15 mouse cellular contexts compared by ENCODE assay signal in the genomic region with DNA sequence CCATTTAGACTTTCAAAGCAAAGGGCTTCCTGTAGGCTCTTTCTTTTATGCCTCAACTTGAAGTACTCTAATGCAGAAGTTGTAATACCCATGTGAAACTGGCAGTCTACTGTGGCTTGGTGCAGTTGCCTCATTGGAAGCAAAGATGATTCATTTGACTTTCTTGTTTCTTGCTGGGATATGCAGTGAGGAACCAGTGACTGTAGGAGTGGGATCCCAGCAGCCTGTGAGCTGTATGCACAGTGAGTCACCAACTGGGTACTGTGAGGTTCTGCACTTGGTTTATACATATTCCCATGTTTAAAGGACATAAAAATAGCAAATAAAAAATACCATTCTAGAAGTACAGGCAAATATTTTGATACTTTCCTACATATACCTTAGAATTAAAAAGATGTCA.
"Had no signal": no experiment of that assay in that cellular context is flagged by ENCODE, and none has a peak within 500 bp of the region (broad histone marks: within the 10 kb centered on the region; RNA-seq: fewer than 3 reads in every experiment).

No protein-coding gene starts in this region.

- H3K4me3 ChIP-seq: layer of hippocampus, adult 2 months; limb, embryonic 13.5 days; midbrain, embryonic 13.5 days; neural tube, embryonic 15.5 days had no signal

- ATAC-seq: lung, postnatal 0 days; midbrain, embryonic 13.5 days had no signal

- H3K36me3 ChIP-seq: limb, embryonic 13.5 days; midbrain, embryonic 13.5 days; neural tube, embryonic 15.5 days had no signal

- H3K4me1 ChIP-seq: midbrain, embryonic 13.5 days; neural tube, embryonic 15.5 days had no signal

- H3K4me2 ChIP-seq: limb, embryonic 13.5 days; midbrain, embryonic 13.5 days; neural tube, embryonic 15.5 days had no signal

- H3K27me3 ChIP-seq: limb, embryonic 13.5 days; midbrain, embryonic 13.5 days; neural tube, embryonic 15.5 days had no signal

- H3K27ac ChIP-seq: layer of hippocampus, adult 2 months; limb, embryonic 13.5 days; liver, embryonic 14.5 days; midbrain, embryonic 13.5 days; neural tube, embryonic 15.5 days had no signal

- H3K9ac ChIP-seq: limb, embryonic 13.5 days; liver, embryonic 14.5 days; midbrain, embryonic 13.5 days; neural tube, embryonic 15.5 days had no signal

- DNase-seq: kidney, adult 9 months; kidney, postnatal 10 days; kidney, postnatal 4 days; lung, adult 2 months; lung, postnatal 36 days; right cerebral cortex, postnatal 4 days; spleen, adult 18-20 months; thymus, adult 2 months; thymus, postnatal 25 days had no signal

- H3K9me3 ChIP-seq: limb, embryonic 13.5 days; midbrain, embryonic 13.5 days; neural tube, embryonic 15.5 days had no signal
